In genomic region chr11:54744231-54744630, GRCm38 (mm10) we compare ENCODE assay signal across 28 mouse cellular contexts. TPM values are rescaled to one million over a fixed set of nuclear protein-coding genes. Genes with fewer than 3 reads are reported as not detected.
A peak's percentile ranks its signal among the peaks of the same experiment; 100 is the strongest.
DNase-seq lines count a peak whose midpoint lies in the region; ATAC-seq and TF ChIP-seq lines count a peak whose summit lies in the region.
"Had no signal": no experiment of that assay in that cellular context is flagged by ENCODE, and none has a peak within 500 bp of the region (broad histone marks: within the 10 kb centered on the region; RNA-seq: fewer than 3 reads in every experiment).

No protein-coding gene starts in this region.

- no peak overlapping the region for H3K4me2 ChIP-seq in heart, postnatal 0 days (ENCODE audit: low read depth, low read length)
- no peak overlapping the region for H3K4me2 ChIP-seq in kidney, postnatal 0 days (ENCODE audit: low read length)
- H3K4me2 ChIP-seq: embryonic facial prominence, embryonic 15.5 days; forebrain, embryonic 13.5 days; heart, embryonic 12.5 days; midbrain, embryonic 15.5 days; neural tube, embryonic 15.5 days had no signal

- H3K4me1 ChIP-seq in heart, postnatal 0 days (ENCODE audit: control insufficient read depth, insufficient read depth) = no peaks in the 10 kb centered on the region
- 0 out of 2 replicates have a peak, but pooled peaks cover 2% of the 10 kb centered on the region for H3K4me1 ChIP-seq in kidney, postnatal 0 days (replicated peaks; ENCODE audit: insufficient read depth, low read length)
- H3K4me1 ChIP-seq: embryonic facial prominence, embryonic 15.5 days; forebrain, embryonic 13.5 days; midbrain, embryonic 10.5 days; midbrain, embryonic 15.5 days; neural tube, embryonic 15.5 days had no signal

- WGBS in heart, postnatal 0 days = 71% methylated on average over 1 of the region's 1 CpGs
- WGBS in kidney, postnatal 0 days = 39% methylated on average over 1 of the region's 1 CpGs

- H3K4me3 ChIP-seq in heart, postnatal 0 days (ENCODE audit: low read depth, low read length) = no peak overlapping the region
- H3K4me3 ChIP-seq in kidney, postnatal 0 days (replicated peaks; ENCODE audit: low read depth, low read length) = no peak overlapping the region
- H3K4me3 ChIP-seq: embryonic facial prominence, embryonic 15.5 days; forebrain, embryonic 13.5 days; heart, embryonic 12.5 days; midbrain, embryonic 10.5 days; midbrain, embryonic 15.5 days; neural tube, embryonic 15.5 days had no signal

- TF ChIP-seq CTCF in heart, postnatal 0 days (IDR thresholded peaks at IDR 0.05; ENCODE audit: low read depth) = no peak
- no peak for TF ChIP-seq CTCF in kidney, postnatal 0 days (IDR thresholded peaks at IDR 0.05; ENCODE audit: low read depth)

- peak overlapping the region; percentile 30; the same call in 1 of the 2 replicates for H3K27ac ChIP-seq in heart, postnatal 0 days (ENCODE audit: low read depth)
- no peak overlapping the region for H3K27ac ChIP-seq in kidney, postnatal 0 days
- H3K27ac ChIP-seq: embryonic facial prominence, embryonic 15.5 days; forebrain, embryonic 13.5 days; liver, embryonic 14.5 days; midbrain, embryonic 10.5 days; midbrain, embryonic 15.5 days; neural tube, embryonic 15.5 days had no signal

- no peaks in the 10 kb centered on the region for H3K27me3 ChIP-seq in heart, postnatal 0 days (ENCODE audit: control insufficient read depth, insufficient read depth, low read length)
- no peaks in the 10 kb centered on the region for H3K27me3 ChIP-seq in kidney, postnatal 0 days (ENCODE audit: insufficient read depth, low read length)
- H3K27me3 ChIP-seq: CH12.LX; embryonic facial prominence, embryonic 15.5 days; forebrain, embryonic 13.5 days; heart, embryonic 12.5 days; midbrain, embryonic 15.5 days; neural tube, embryonic 15.5 days had no signal

- H3K9ac ChIP-seq in heart, postnatal 0 days (replicated peaks; ENCODE audit: low read depth, low read length) = no peak overlapping the region
- H3K9ac ChIP-seq in kidney, postnatal 0 days (ENCODE audit: low read depth, low read length) = no peak overlapping the region
- H3K9ac ChIP-seq: embryonic facial prominence, embryonic 15.5 days; forebrain, embryonic 13.5 days; heart, embryonic 12.5 days; liver, embryonic 14.5 days; midbrain, embryonic 15.5 days; neural tube, embryonic 15.5 days had no signal

- DNase-seq in heart, postnatal 0 days (ENCODE audit: low spot score) = no peak
- no peak for DNase-seq in heart, adult 9 months (ENCODE audit: low spot score in 2 of 2)
- DNase-seq in kidney, postnatal 0 days (ENCODE audit: low spot score) = peak; percentile 69
- DNase-seq in kidney, postnatal 10 days = no peak
- DNase-seq in NIH3T3 (ENCODE audit: low read depth) (peak; percentile 10), adipocyte (ENCODE audit: low spot score) (no peak)
- DNase-seq in yolk sac, embryonic 10.5 days (ENCODE audit: low spot score) = peak; percentile 31
- DNase-seq: adrenal gland, adult 8-10 months; cerebellum, adult 2 months; cerebellum, postnatal 14 days; gastrocnemius, postnatal 10 days; layer of hippocampus, adult 9-11 months; liver; lung, adult 2 months; lung, postnatal 14 days; spleen, adult 18-20 months; thymus, postnatal 36 days had no signal

- ATAC-seq in heart, postnatal 0 days (ENCODE audit: insufficient read depth, low read depth) = no peak
- ATAC-seq in kidney, postnatal 0 days (replicated peaks; ENCODE audit: low FRiP score, low read depth) = no peak
- ATAC-seq: activated CD4-positive, CD25-positive, alpha-beta regulatory T cell, adult 4 months; forebrain, embryonic 13.5 days; intestine, embryonic 16.5 days; midbrain, embryonic 15.5 days had no signal

- no peaks in the 10 kb centered on the region for H3K9me3 ChIP-seq in heart, postnatal 0 days (replicated peaks; ENCODE audit: control insufficient read depth, low read length)
- no peaks in the 10 kb centered on the region for H3K9me3 ChIP-seq in kidney, postnatal 0 days (replicated peaks; ENCODE audit: low read length)
- H3K9me3 ChIP-seq: embryonic facial prominence, embryonic 15.5 days; forebrain, embryonic 13.5 days; G1E; heart, embryonic 12.5 days; midbrain, embryonic 10.5 days; midbrain, embryonic 15.5 days; neural tube, embryonic 15.5 days had no signal

- H3K36me3 ChIP-seq in heart, postnatal 0 days (replicated peaks; ENCODE audit: control insufficient read depth, insufficient read depth, low read length) = peaks cover 16% of the 10 kb centered on the region
- 0 out of 2 replicates have a peak, but pooled peaks cover 5% of the 10 kb centered on the region for H3K36me3 ChIP-seq in kidney, postnatal 0 days (ENCODE audit: insufficient read depth, low read length)

- TF ChIP-seq EP300 in heart, postnatal 0 days (IDR thresholded peaks at IDR 0.05; ENCODE audit: low read depth) = no peak

RNA-seq across cellular contexts. Expression of gene Cdc42se2, which starts 43.2 kb away (rescaled TPM):
- total RNA-seq in heart, postnatal 0 days (2014; rRNA removed; ENCODE audit: low replicate concordance) = 53.6 and 88.5 TPM in 2 replicates
- 44.4 and 50.2 TPM in 2 replicates for polyA plus RNA-seq in heart, postnatal 0 days (2015; fragmentation: Nextera tagmentation; extraction: Ambion mirVana)
- 64.3 and 72.7 TPM in 2 replicates for polyA plus RNA-seq in kidney, postnatal 0 days (2015; fragmentation: Nextera tagmentation; extraction: Ambion mirVana)

Comparison
In these comparisons a context has a peak if more than half of its experiments do, and no peak if none do; other contexts are left out.
1. DNase-seq: peak in kidney, postnatal 0 days (single experiment), NIH3T3 (single experiment) and yolk sac, embryonic 10.5 days (single experiment); none in heart, postnatal 0 days (single experiment), heart, adult 9 months (0 of 2), kidney, postnatal 10 days (single experiment) and adipocyte (single experiment).